8 mouse cellular contexts compared by ENCODE assay signal in the genomic region with DNA sequence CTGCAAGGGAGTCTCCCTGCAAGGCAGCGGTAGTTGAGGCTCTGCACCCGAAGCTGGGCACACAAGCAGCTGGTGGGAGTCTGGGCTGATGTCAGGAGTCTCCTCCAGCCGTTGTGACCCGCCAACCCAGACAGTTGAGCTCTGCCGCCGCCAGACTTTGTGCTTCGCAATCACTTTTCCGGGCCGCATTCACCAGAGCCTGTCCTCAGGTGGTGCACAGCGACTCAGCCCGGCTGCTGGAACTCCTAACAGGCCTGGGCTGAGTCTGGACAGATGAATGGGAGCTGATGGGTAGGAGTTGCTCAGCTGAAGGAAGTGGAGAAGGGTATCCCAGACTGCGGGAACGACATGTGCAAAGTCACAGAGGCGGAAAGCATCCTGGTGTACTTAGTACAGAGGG. TPM values are rescaled to one million over a fixed set of nuclear protein-coding genes. Genes with fewer than 3 reads are reported as not detected.
DNase-seq lines count a peak whose midpoint lies in the region; ATAC-seq and TF ChIP-seq lines count a peak whose summit lies in the region.

No protein-coding gene starts in this region.

- H3K9me3 ChIP-seq in intestine, embryonic 14.5 days (ENCODE audit: control insufficient read depth, low read length): no peaks in the 10 kb centered on the region
- no peaks in the 10 kb centered on the region for H3K9me3 ChIP-seq in intestine, embryonic 16.5 days (ENCODE audit: control insufficient read depth, low read length)
- H3K9me3 ChIP-seq in forebrain, embryonic 14.5 days (replicated peaks; ENCODE audit: control insufficient read depth, low read length): no peaks in the 10 kb centered on the region
- no peaks in the 10 kb centered on the region for H3K9me3 ChIP-seq in midbrain, embryonic 13.5 days

- DNase-seq in intestine, embryonic 14.5 days (ENCODE audit: low spot score): peak; percentile 59
- DNase-seq in MN1 (ENCODE audit: low spot score): peak; percentile 62
- DNase-seq in forebrain, embryonic 14.5 days (ENCODE audit: low spot score): no peak
- no peak for DNase-seq in adrenal gland, adult 18-20 months (ENCODE audit: low spot score in 2 of 2)
- DNase-seq in adrenal gland, adult 8-10 months: no peak
- DNase-seq in kidney, adult 2 months: no peak

- H3K9ac ChIP-seq in intestine, embryonic 14.5 days (ENCODE audit: low read length): no peak overlapping the region
- H3K9ac ChIP-seq in intestine, embryonic 16.5 days (ENCODE audit: low read depth, low read length): no peak overlapping the region
- H3K9ac ChIP-seq in forebrain, embryonic 14.5 days (ENCODE audit: low read length): no peak overlapping the region
- no peak overlapping the region for H3K9ac ChIP-seq in midbrain, embryonic 13.5 days (replicated peaks)

- H3K27me3 ChIP-seq in intestine, embryonic 14.5 days (replicated peaks; ENCODE audit: control insufficient read depth, insufficient read depth, low read length): peaks cover 57% of the 10 kb centered on the region
- peaks cover 58% of the 10 kb centered on the region for H3K27me3 ChIP-seq in intestine, embryonic 16.5 days (replicated peaks; ENCODE audit: control insufficient read depth, insufficient read depth, low read length)
- H3K27me3 ChIP-seq in forebrain, embryonic 14.5 days (replicated peaks; ENCODE audit: control insufficient read depth, insufficient read depth, low read length): peaks cover 25% of the 10 kb centered on the region
- peaks cover 67% of the 10 kb centered on the region for H3K27me3 ChIP-seq in midbrain, embryonic 13.5 days
- H3K27me3 ChIP-seq in kidney, adult 2 months (replicated peaks; ENCODE audit: control insufficient read depth, insufficient read depth, low read length): 0 out of 2 replicates have a peak, but pooled peaks cover 2% of the 10 kb centered on the region

- no peaks in the 10 kb centered on the region for H3K36me3 ChIP-seq in intestine, embryonic 14.5 days (ENCODE audit: control insufficient read depth, insufficient read depth, low read length)
- H3K36me3 ChIP-seq in intestine, embryonic 16.5 days (ENCODE audit: control insufficient read depth, insufficient read depth, low read length): no peaks in the 10 kb centered on the region
- no peaks in the 10 kb centered on the region for H3K36me3 ChIP-seq in forebrain, embryonic 14.5 days (ENCODE audit: control insufficient read depth, insufficient read depth, low read length)
- H3K36me3 ChIP-seq in midbrain, embryonic 13.5 days: no peaks in the 10 kb centered on the region
- no peaks in the 10 kb centered on the region for H3K36me3 ChIP-seq in kidney, adult 2 months (ENCODE audit: control insufficient read depth, insufficient read depth, low read length)

- H3K4me2 ChIP-seq in intestine, embryonic 14.5 days (ENCODE audit: low read length): no peak overlapping the region
- H3K4me2 ChIP-seq in intestine, embryonic 16.5 days (ENCODE audit: low read depth, low read length): no peak overlapping the region
- peak overlapping the region; percentile 94; the same call in 1 of the 2 replicates for H3K4me2 ChIP-seq in forebrain, embryonic 14.5 days (ENCODE audit: low read length)
- H3K4me2 ChIP-seq in midbrain, embryonic 13.5 days (replicated peaks): peak overlapping the region; percentile 77

- TF ChIP-seq CTCF in kidney, adult 2 months (conservative IDR thresholded peaks at IDR 0.05; ENCODE audit: insufficient read depth, insufficient read length, low read depth, low read length): no peak

- peaks cover 7% of the 10 kb centered on the region; the same call in 1 of the 2 replicates for H3K4me1 ChIP-seq in intestine, embryonic 14.5 days (replicated peaks; ENCODE audit: control insufficient read depth, insufficient read depth, low read length)
- peaks cover 11% of the 10 kb centered on the region for H3K4me1 ChIP-seq in intestine, embryonic 16.5 days (ENCODE audit: control insufficient read depth, insufficient read depth, low read length)
- no peaks in the 10 kb centered on the region; the same call in 1 of the 2 replicates for H3K4me1 ChIP-seq in forebrain, embryonic 14.5 days (ENCODE audit: control insufficient read depth, insufficient read depth, low read length)
- H3K4me1 ChIP-seq in midbrain, embryonic 13.5 days (replicated peaks): peaks cover 46% of the 10 kb centered on the region
- no peaks in the 10 kb centered on the region for H3K4me1 ChIP-seq in kidney, adult 2 months (ENCODE audit: control insufficient read depth, insufficient read depth, low read length)

- ATAC-seq in intestine, embryonic 14.5 days (replicated peaks; ENCODE audit: low FRiP score, low TSS enrichment, low read depth): no peak
- no peak for ATAC-seq in intestine, embryonic 16.5 days
- ATAC-seq in forebrain, embryonic 14.5 days: 0 out of 2 replicates have a peak, but pooled peaks have one; percentile 24
- ATAC-seq in midbrain, embryonic 13.5 days: 0 out of 2 replicates have a peak, but pooled peaks have one; percentile 14

- no peak overlapping the region for H3K27ac ChIP-seq in intestine, embryonic 14.5 days (ENCODE audit: low read depth)
- no peak overlapping the region for H3K27ac ChIP-seq in intestine, embryonic 16.5 days (ENCODE audit: low read length)
- no peak overlapping the region for H3K27ac ChIP-seq in forebrain, embryonic 14.5 days (ENCODE audit: low read depth, low read length)
- no peak overlapping the region for H3K27ac ChIP-seq in midbrain, embryonic 13.5 days
- H3K27ac ChIP-seq in kidney, adult 2 months (ENCODE audit: insufficient read depth, low read depth, low read length): no peak overlapping the region

- no peak for TF ChIP-seq POLR2A in kidney, adult 2 months (IDR thresholded peaks at IDR 0.05; ENCODE audit: low read depth, low read length)

- no peak overlapping the region for H3K4me3 ChIP-seq in intestine, embryonic 14.5 days (ENCODE audit: low read depth, low read length)
- no peak overlapping the region for H3K4me3 ChIP-seq in intestine, embryonic 16.5 days (ENCODE audit: low read length)
- H3K4me3 ChIP-seq in forebrain, embryonic 14.5 days (ENCODE audit: low read depth, low read length): no peak overlapping the region
- H3K4me3 ChIP-seq in midbrain, embryonic 13.5 days (replicated peaks): peak overlapping the region; percentile 50; the same call in 1 of the 2 replicates
- H3K4me3 ChIP-seq in kidney, adult 2 months (ENCODE audit: insufficient read depth, low read depth, low read length): no peak overlapping the region

- 6% methylated on average over 14 of the region's 14 CpGs for WGBS in intestine, embryonic 14.5 days
- WGBS in intestine, embryonic 16.5 days: 8% methylated on average over 14 of the region's 14 CpGs
- 4% methylated on average over 14 of the region's 14 CpGs for WGBS in forebrain, embryonic 14.5 days
- 5% methylated on average over 14 of the region's 14 CpGs for WGBS in midbrain, embryonic 13.5 days
- WGBS in kidney, adult 2 months: 8% methylated on average over 14 of the region's 14 CpGs

RNA-seq across cellular contexts. Expression of a gene that starts 0.8 kb away (rescaled TPM):
- polyA plus RNA-seq in intestine, embryonic 14.5 days (2014; fragmentation: Nextera tagmentation; extraction: Ambion mirVana): 0.03 TPM in 1 of 2 replicates, not detected in the other
- 0.06 and 0.13 TPM in 2 replicates for polyA plus RNA-seq in intestine, embryonic 16.5 days (2015; fragmentation: Nextera tagmentation; extraction: Ambion mirVana)
- polyA plus RNA-seq in forebrain, embryonic 14.5 days (2014; fragmentation: Nextera tagmentation; extraction: Ambion mirVana): 3.7 and 5.3 TPM in 2 replicates
- 3.0 and 3.3 TPM in 2 replicates for polyA plus RNA-seq in midbrain, embryonic 13.5 days (2015; fragmentation: Nextera tagmentation; extraction: Ambion mirVana)
- total RNA-seq in adrenal gland, adult 18-20 months (2021): 1 to 10 TPM; 1.8 to 3.4 TPM
- 1 to 10 TPM; 4.1 to 7.4 (median 5.5) TPM for total RNA-seq in adrenal gland, adult 8-10 months (2022)
- 0.03 and 0.04 TPM in 2 replicates for polyA plus RNA-seq in kidney, adult 2 months (2012; rRNA removed)

RNA-seq across cellular contexts. Expression of a gene that starts 53.9 kb away (rescaled TPM):
- polyA plus RNA-seq in intestine, embryonic 14.5 days (2014; fragmentation: Nextera tagmentation; extraction: Ambion mirVana): 18.4 and 19.1 TPM in 2 replicates
- 17.2 and 18.2 TPM in 2 replicates for polyA plus RNA-seq in intestine, embryonic 16.5 days (2015; fragmentation: Nextera tagmentation; extraction: Ambion mirVana)
- polyA plus RNA-seq in forebrain, embryonic 14.5 days (2014; fragmentation: Nextera tagmentation; extraction: Ambion mirVana): 48.2 and 51.5 TPM in 2 replicates
- 83.0 and 93.7 TPM in 2 replicates for polyA plus RNA-seq in midbrain, embryonic 13.5 days (2015; fragmentation: Nextera tagmentation; extraction: Ambion mirVana)
- 10 to 100 TPM; 11.8 to 21.4 TPM for total RNA-seq in adrenal gland, adult 18-20 months (2021)
- total RNA-seq in adrenal gland, adult 8-10 months (2022): 10 to 100 TPM; 12.3 to 25.8 (median 20.7) TPM
- 15.7 and 16.6 TPM in 2 replicates for polyA plus RNA-seq in kidney, adult 2 months (2012; rRNA removed)

Comparison
In these comparisons a context has a peak if more than half of its experiments do, and no peak if none do; other contexts are left out.
1. ATAC-seq: peak in forebrain, embryonic 14.5 days (single experiment) and midbrain, embryonic 13.5 days (single experiment); none in intestine, embryonic 14.5 days (single experiment) and intestine, embryonic 16.5 days (single experiment).
2. DNase-seq: peak in intestine, embryonic 14.5 days (single experiment) and MN1 (single experiment); none in forebrain, embryonic 14.5 days (single experiment), adrenal gland, adult 18-20 months (0 of 2), adrenal gland, adult 8-10 months (single experiment) and kidney, adult 2 months (single experiment).
3. H3K4me2 ChIP-seq: peak in forebrain, embryonic 14.5 days (single experiment) and midbrain, embryonic 13.5 days (single experiment); none in intestine, embryonic 14.5 days (single experiment) and intestine, embryonic 16.5 days (single experiment).